Mouse (Mus musculus) T-helper 2 cell (primary cell): ENCODE results near the gene Snd1.

Source experiments
- in situ Hi-C: fragments of 300-600 bp; cut with MboI, MseI; formaldehyde crosslinking; loops from one replicate; pipeline ENCODE4 v1.15.1; 2025; ENCODE audit warnings: high pct_unique_total_duplicates

The Snd1 gene

GRCm38 (mm10) chr6:28630926-28631325 is 156.0 kb downstream of the Snd1 start:
- in situ Hi-C loops = no loop called here

GRCm38 (mm10) chr6:28633120-28633519 is 158.2 kb downstream of the Snd1 start:
- in situ Hi-C loops = no loop called here

GRCm38 (mm10) chr6:28633656-28634055 is 158.7 kb downstream of the Snd1 start:
- in situ Hi-C loops = no loop called here

- in situ Hi-C loops = no loop called here
These were observed 160.2 kb downstream of the Snd1 start for GRCm38 (mm10) chr6:28635092-28635491.

GRCm38 (mm10) chr6:28635531-28636348 is 160.8 kb downstream of the Snd1 start:
- in situ Hi-C loops = no loop called here

GRCm38 (mm10) chr6:28640088-28640487 is 165.1 kb downstream of the Snd1 start:
- in situ Hi-C loops = no loop called here

GRCm38 (mm10) chr6:28642909-28643308 is 168.0 kb downstream of the Snd1 start:
- in situ Hi-C loops = no loop called here

- in situ Hi-C loops = no loop called here
These were observed 170.3 kb downstream of the Snd1 start for GRCm38 (mm10) chr6:28645231-28645630.

GRCm38 (mm10) chr6:28656511-28656910 is 181.6 kb downstream of the Snd1 start:
- in situ Hi-C loops = no loop called here

- in situ Hi-C loops = no loop called here
These were observed 188.1 kb downstream of the Snd1 start for GRCm38 (mm10) chr6:28663004-28663403.

GRCm38 (mm10) chr6:28663670-28664069 is 188.7 kb downstream of the Snd1 start:
- in situ Hi-C loops = no loop called here

- in situ Hi-C loops = no loop called here
These were observed 189.8 kb downstream of the Snd1 start for GRCm38 (mm10) chr6:28664716-28665115.

- in situ Hi-C loops = no loop called here
These were observed 192.6 kb downstream of the Snd1 start for GRCm38 (mm10) chr6:28667586-28667985.

- in situ Hi-C loops = no loop called here
These were observed 194.3 kb downstream of the Snd1 start for GRCm38 (mm10) chr6:28669251-28669650.

GRCm38 (mm10) chr6:28672388-28672787 is 197.4 kb downstream of the Snd1 start:
- in situ Hi-C loops = no loop called here

- in situ Hi-C loops = no loop called here
These were observed 199.7 kb downstream of the Snd1 start for GRCm38 (mm10) chr6:28674686-28675085.

- in situ Hi-C loops = no loop called here
These were observed 204.0 kb downstream of the Snd1 start for GRCm38 (mm10) chr6:28678896-28679295.

GRCm38 (mm10) chr6:28680537-28680936 is 205.6 kb downstream of the Snd1 start:
- in situ Hi-C loops = no loop called here

- in situ Hi-C loops = no loop called here
These were observed 206.8 kb downstream of the Snd1 start for GRCm38 (mm10) chr6:28681521-28682457.

GRCm38 (mm10) chr6:28685052-28685451 is 210.1 kb downstream of the Snd1 start:
- in situ Hi-C loops = no loop called here

- in situ Hi-C loops = no loop called here
These were observed 210.8 kb downstream of the Snd1 start for GRCm38 (mm10) chr6:28685745-28686144.

GRCm38 (mm10) chr6:28687776-28688175 is 212.8 kb downstream of the Snd1 start:
- in situ Hi-C loops = no loop called here

GRCm38 (mm10) chr6:28692659-28693058 is 217.7 kb downstream of the Snd1 start:
- in situ Hi-C loops = no loop called here
